Mouse (Mus musculus): ENCODE results near the gene Tlx3.

- TF ChIP-seq EP300 (IDR thresholded peaks at IDR 0.05; ENCODE audit: low read depth) (no peak), CTCF (IDR thresholded peaks at IDR 0.05; ENCODE audit: low read depth) (no peak)
Measured at GRCm38 (mm10) chr11:33232056-33232455, 28.7 kb upstream of the Tlx3 start.

Data from liver, postnatal 0 days (tissue).